Mouse (Mus musculus) left cerebral cortex, adult 18-20 months (tissue): ENCODE data around the gene Lnx2. TPM values are rescaled to one million over a fixed set of nuclear protein-coding genes. Genes with fewer than 3 reads are reported as not detected.

Source experiments
- DNase-seq, 2 experiments: peaks; one replicate each; pipeline ENCODE4 v3.0.0; 2021 to 2022; ENCODE audit warnings: low spot score in 2 of 2, mixed read lengths in 1 of 2
- total RNA-seq, 2 experiments: library from RNA; stranded (reverse); gene quantifications; 2 replicates each; pipeline ENCODE4 v1.2.3; 2021

Lnx2 gene
- total RNA-seq, 2 experiments from 2014 or later, result 4.9 to 5.0 TPM

DNA sequence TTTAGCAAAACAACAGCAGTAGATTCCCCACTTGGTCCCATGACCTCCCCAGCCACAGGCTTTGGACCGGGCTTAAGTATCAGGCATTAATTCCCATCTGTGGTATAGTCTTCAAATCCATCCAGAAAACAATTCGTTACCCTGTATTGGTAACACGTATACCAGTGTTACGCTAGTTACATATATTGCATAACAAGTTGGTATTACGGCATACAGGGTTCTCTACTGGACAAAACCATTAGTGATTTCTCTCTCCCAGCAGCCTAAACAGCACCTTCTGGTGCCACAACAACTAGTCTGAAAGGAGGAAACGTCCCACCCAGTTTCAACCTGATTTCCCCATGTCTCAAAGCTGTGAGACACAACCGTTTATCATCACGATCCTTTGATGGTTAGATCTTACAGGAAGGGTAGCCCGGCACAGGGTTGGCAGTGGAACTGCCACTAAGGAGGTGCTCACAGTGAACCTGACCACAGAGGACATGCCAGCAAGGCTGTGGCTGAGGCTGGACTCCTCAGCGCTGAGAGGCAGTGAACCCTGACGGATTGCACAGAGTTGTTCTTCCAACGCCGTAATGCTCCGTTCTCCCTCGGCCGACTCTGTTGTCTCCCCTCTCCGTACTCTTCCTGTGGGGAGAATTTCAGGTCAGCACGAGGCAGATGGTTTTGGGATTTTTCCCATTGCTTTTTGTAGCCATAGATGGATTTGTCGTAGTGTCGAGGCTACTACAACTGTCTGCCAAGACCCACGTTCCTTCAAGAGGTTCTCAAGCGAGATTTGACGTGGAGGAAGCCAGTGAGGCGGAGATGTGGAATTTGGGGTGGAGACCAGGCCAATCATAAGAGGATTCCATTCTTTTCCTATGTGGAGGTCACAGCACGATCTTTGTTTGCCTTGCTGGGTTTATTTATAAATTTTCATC is 102.3 kb downstream of the Lnx2 start:
- no peak for DNase-seq

GRCm38 (mm10) chr5:146973353-146973752 is 103.0 kb downstream of the Lnx2 start:
- no peak for DNase-seq

DNA sequence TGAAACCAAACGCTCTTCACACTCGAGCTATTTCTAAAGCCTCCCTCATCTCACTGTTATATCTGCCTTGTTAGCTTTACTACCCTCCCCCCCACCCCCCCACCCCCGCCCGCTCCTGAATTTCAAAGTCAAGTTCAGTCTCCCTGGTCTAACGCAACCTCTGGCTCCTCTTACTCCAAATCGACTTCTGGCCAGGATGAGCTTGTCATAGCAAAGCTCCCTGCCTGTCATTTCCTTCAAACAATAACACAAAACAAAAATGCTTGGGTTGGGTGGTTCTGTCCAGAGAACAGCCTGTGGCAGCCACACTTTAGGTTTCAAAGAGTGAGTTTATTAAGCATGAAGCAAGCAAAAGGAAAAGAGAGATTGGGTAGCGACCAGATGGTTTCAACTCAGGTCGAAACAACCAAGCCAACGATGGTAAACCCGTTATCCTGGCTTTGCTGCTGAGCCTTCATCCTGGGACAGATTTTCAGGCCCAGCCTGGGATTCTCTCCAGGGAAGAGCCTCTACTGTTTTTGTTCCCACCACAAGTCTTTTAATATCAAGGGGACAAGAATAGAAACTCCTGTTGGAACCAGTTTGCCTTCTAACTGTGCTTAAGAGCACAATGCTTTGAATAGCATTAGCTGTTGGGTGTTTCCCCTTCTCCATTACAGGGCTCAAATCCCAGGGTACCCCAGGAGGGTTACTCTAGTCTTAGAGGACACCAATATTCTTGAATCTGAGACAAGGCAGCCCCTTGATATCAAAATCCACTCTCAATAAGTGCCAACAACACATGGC is 104.4 kb downstream of the Lnx2 start:
- DNase-seq, result no peak

DNA sequence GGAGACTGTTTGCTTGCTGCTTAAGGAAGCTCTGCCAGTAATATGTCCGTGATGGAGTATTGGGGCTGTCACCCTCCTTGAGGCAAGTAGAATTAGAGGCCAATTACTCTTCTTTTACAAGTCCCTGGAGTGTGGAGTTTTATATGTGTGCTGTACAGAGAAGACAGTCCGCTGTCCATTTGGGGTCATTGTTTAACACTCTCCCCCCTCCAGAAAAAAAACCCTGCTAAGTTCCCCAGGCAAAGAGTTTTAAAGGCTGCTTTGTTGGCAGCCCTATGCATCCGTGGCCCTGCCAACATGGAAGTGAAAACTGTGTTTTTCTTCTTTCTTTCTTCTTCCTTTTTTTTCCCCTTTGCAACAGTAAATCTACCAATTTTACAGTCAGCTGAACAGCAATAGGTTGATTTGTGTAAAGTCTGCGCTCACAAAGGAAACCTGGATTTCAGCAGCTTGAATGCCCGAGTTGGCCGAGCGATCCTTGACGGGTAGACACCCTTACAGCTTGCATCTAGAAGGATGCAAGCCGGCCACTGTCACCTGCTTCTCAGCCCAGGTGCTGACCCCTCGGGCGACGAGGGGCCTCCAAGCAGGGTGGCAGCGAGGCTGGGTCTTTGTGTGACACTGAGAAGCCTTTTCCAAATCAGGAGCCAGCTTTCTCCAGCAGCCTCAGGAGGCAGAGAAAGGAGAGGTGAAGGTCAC is 107.5 kb downstream of the Lnx2 start:
- DNase-seq, result no peak

Other genes with a start within 250 kb of the Lnx2 start
- gene Rpl21, start 243.7 kb downstream of the Lnx2 start, total RNA-seq, result 100 to 1,000 TPM; 178 to 190 TPM
- gene Rasl11a, start 231.5 kb downstream of the Lnx2 start, total RNA-seq, result 10 to 100 TPM; 10.8 to 11.6 TPM
- 10 to 100 TPM; 24.4 to 25.7 TPM for gene Gtf3a, start 127.9 kb downstream of the Lnx2 start, total RNA-seq
- 10 to 100 TPM; 20.9 to 25.4 TPM for gene Mtif3, start 112.8 kb downstream of the Lnx2 start, total RNA-seq
- gene Polr1d, start 464 bp upstream of the Lnx2 start, total RNA-seq, result 10 to 100 TPM; 69.7 to 73.5 TPM
- under 1 TPM; 0.28 to 0.45 TPM for gene Gsx1, start 112.1 kb upstream of the Lnx2 start, total RNA-seq
- gene Pdx1, start 193.4 kb upstream of the Lnx2 start, total RNA-seq, result not detected
- not detected for gene Cdx2, start 230.7 kb upstream of the Lnx2 start, total RNA-seq
- not detected for gene Urad, start 245.9 kb upstream of the Lnx2 start, total RNA-seq